Mouse (Mus musculus) spleen, adult 2 months (tissue): ENCODE data around the gene Wdr34. TPM values are rescaled to one million over a fixed set of nuclear protein-coding genes. Genes with fewer than 3 reads are reported as not detected.

Source experiments
- DNase-seq, 2 experiments: peaks; one replicate each; pipeline versions ENCODE4 v3.0.0 to v3.0.0-alpha.2; 2012 to 2021; ENCODE audit warnings: low spot score in 2 of 2, low read depth in 1 of 2
- H3K27ac ChIP-seq: fragments of 200-500 bp; 2 replicates; pipeline ENCODE4 v1.5.1; 2012; ENCODE audit warnings: low read length, inconsistent platforms; ENCODE audit not compliant: insufficient read depth
- H3K27me3 ChIP-seq: fragments of 200-500 bp; 2 replicates; pipeline ENCODE4 v1.6.1; 2012; ENCODE audit warnings: mild to moderate bottlenecking, moderate library complexity, low read length, inconsistent platforms; ENCODE audit not compliant: control insufficient read depth, insufficient read depth
- H3K36me3 ChIP-seq: fragments of 200-500 bp; 2 replicates; pipeline ENCODE4 v1.6.1; 2012; ENCODE audit warnings: mild to moderate bottlenecking, low read length, inconsistent platforms; ENCODE audit not compliant: control insufficient read depth, insufficient read depth
- H3K4me1 ChIP-seq: fragments of 200-500 bp; 2 replicates; pipeline ENCODE4 v1.6.1; 2011; ENCODE audit warnings: inconsistent platforms; ENCODE audit not compliant: control insufficient read depth, insufficient read depth, insufficient read length
- H3K4me3 ChIP-seq: fragments of 200-500 bp; 2 replicates; pipeline ENCODE4 v1.5.1; 2011; ENCODE audit warnings: mild to moderate bottlenecking, inconsistent platforms; ENCODE audit not compliant: insufficient read depth, insufficient read length; ENCODE audit errors: extremely low read depth
- CTCF ChIP-seq: fragments of 200-500 bp; IDR thresholded peaks from 2 replicates; pipeline ENCODE4 v1.5.1; 2011; ENCODE audit warnings: mild to moderate bottlenecking, inconsistent platforms; ENCODE audit not compliant: insufficient read depth, insufficient read length, insufficient replicate concordance; ENCODE audit errors: extremely low read depth
- POLR2A ChIP-seq: fragments of 200-500 bp; IDR thresholded peaks from 2 replicates; pipeline ENCODE4 v1.6.1; 2011; ENCODE audit warnings: low read depth, low read length, inconsistent platforms
- WGBS: fragments of 180-500 bp; shearing (Covaris S2); methylation state at CpG from one replicate; pipeline ENCODE4 v1.1.7; 2018; 5-methylcytosine and 5-hydroxymethylcytosine counted together
- polyA plus RNA-seq: library from polyadenylated mRNA; depleted of rRNA; stranded (reverse); fragments of >200 nt; gene quantifications from 2 replicates; pipeline ENCODE4 v1.2.3, GENCODE M21; 2012; rRNA removed

Gene Wdr34
- polyA plus RNA-seq, 1 experiment: 7.6 TPM

GRCm38 (mm10) chr2:30009101-30009500 is 39.6 kb downstream of the Wdr34 start:
- no peak overlapping the region for H3K27ac ChIP-seq
- no peaks in the 10 kb centered on the region for H3K27me3 ChIP-seq
- peaks cover 59% of the 10 kb centered on the region for H3K36me3 ChIP-seq
- DNase-seq: no peak
- no peak overlapping the region for H3K4me3 ChIP-seq
- TF ChIP-seq CTCF: no peak
- WGBS: 77% methylated on average over 1 of the region's 1 CpGs
- no peaks in the 10 kb centered on the region for H3K4me1 ChIP-seq

- Histone ChIP-seq H3K36me3 (peaks cover 64% of the 10 kb centered on the region), H3K4me3 (no peak overlapping the region), H3K4me1 (no peaks in the 10 kb centered on the region), H3K27ac (no peak overlapping the region), H3K27me3 (no peaks in the 10 kb centered on the region)
- DNase-seq: no peak
- 61% methylated on average over 2 of the region's 2 CpGs for WGBS
- TF ChIP-seq POLR2A (no peak), CTCF (no peak)
Measured at GRCm38 (mm10) chr2:29991962-29992361, 56.7 kb downstream of the Wdr34 start.

Other genes with a start within 250 kb of the Wdr34 start
- 13.7 and 14.2 TPM in 2 replicates for gene Slc27a4, start 246.2 kb downstream of the Wdr34 start, polyA plus RNA-seq
- 31.9 and 37.4 TPM in 2 replicates for gene Urm1, start 228.8 kb downstream of the Wdr34 start, polyA plus RNA-seq
- gene Cercam, start 179.7 kb downstream of the Wdr34 start, polyA plus RNA-seq: 8.4 and 11.7 TPM in 2 replicates
- gene Odf2, start 159.7 kb downstream of the Wdr34 start, polyA plus RNA-seq: 26.3 and 28.2 TPM in 2 replicates
- 14.5 and 16.4 TPM in 2 replicates for gene Gle1, start 113.5 kb downstream of the Wdr34 start, polyA plus RNA-seq
- 98.5 and 101 TPM in 2 replicates for gene Sptan1, start 83.3 kb downstream of the Wdr34 start, polyA plus RNA-seq
- 42.2 and 55.0 TPM in 2 replicates for gene Set, start 8.5 kb upstream of the Wdr34 start, polyA plus RNA-seq
- gene Pkn3, start 28.8 kb upstream of the Wdr34 start, polyA plus RNA-seq: 4.6 and 4.9 TPM in 2 replicates
- gene Zdhhc12, start 44.8 kb upstream of the Wdr34 start, polyA plus RNA-seq: 56.2 and 92.3 TPM in 2 replicates
- 59.0 and 78.3 TPM in 2 replicates for gene Zer1, start 75.7 kb upstream of the Wdr34 start, polyA plus RNA-seq
- gene Tbc1d13, start 84.9 kb upstream of the Wdr34 start, polyA plus RNA-seq: 48.5 and 50.9 TPM in 2 replicates
- 19.4 and 33.0 TPM in 2 replicates for gene Endog, start 122.6 kb upstream of the Wdr34 start, polyA plus RNA-seq
- gene Spout1, start 129.6 kb upstream of the Wdr34 start, polyA plus RNA-seq: 19.1 and 23.3 TPM in 2 replicates
- gene Kyat1, start 157.0 kb upstream of the Wdr34 start, polyA plus RNA-seq: 9.7 and 11.5 TPM in 2 replicates
- gene Lrrc8a, start 188.8 kb upstream of the Wdr34 start, polyA plus RNA-seq: 22.1 and 25.6 TPM in 2 replicates
- gene Gm28035, start 191.7 kb upstream of the Wdr34 start, polyA plus RNA-seq: 6.0 and 9.6 TPM in 2 replicates
- 18.1 and 24.1 TPM in 2 replicates for gene Phyhd1, start 217.3 kb upstream of the Wdr34 start, polyA plus RNA-seq
- gene Gm28038, start 232.2 kb upstream of the Wdr34 start, polyA plus RNA-seq: not detected in 2 replicates
- 11.0 and 11.6 TPM in 2 replicates for gene Dolk, start 237.5 kb upstream of the Wdr34 start, polyA plus RNA-seq
- 32.4 and 45.2 TPM in 2 replicates for gene Nup188, start 237.5 kb upstream of the Wdr34 start, polyA plus RNA-seq